Mouse (Mus musculus) kidney, postnatal 0 days (tissue): ENCODE results near the gene Rxfp1. TPM values are rescaled to one million over a fixed set of nuclear protein-coding genes. Genes with fewer than 3 reads are reported as not detected.
A peak's percentile ranks its signal among the peaks of the same experiment; 100 is the strongest.

Experiments
- ATAC-seq: fragments of 200-750 bp; cut with Nextera tagmentation; replicated peaks from 2 replicates; pipeline ENCODE4 v1.8.0; 2017; ENCODE audit warnings: low read depth, moderate number of reproducible peaks, moderate TSS enrichment, moderate library complexity; ENCODE audit not compliant: low FRiP score
- DNase-seq: peaks from one replicate; pipeline ENCODE4 v3.0.0-alpha.2; 2016; ENCODE audit warnings: low spot score
- H3K27ac ChIP-seq: fragments of 300-500 bp; sonication (generic); 2 replicates; pipeline ENCODE4 v1.5.1; 2014; ENCODE audit warnings: mild to moderate bottlenecking
- H3K27me3 ChIP-seq: fragments of 300-500 bp; sonication (generic); 2 replicates; pipeline ENCODE4 v1.6.1; 2014; ENCODE audit warnings: low read length, mixed read lengths; ENCODE audit not compliant: insufficient read depth
- H3K36me3 ChIP-seq: fragments of 300-500 bp; sonication (generic); 2 replicates; pipeline ENCODE4 v1.6.1; 2014; ENCODE audit warnings: low read length, mixed read lengths; ENCODE audit not compliant: insufficient read depth
- H3K4me1 ChIP-seq: fragments of 300-500 bp; sonication (generic); replicated peaks from 2 replicates; pipeline ENCODE4 v1.6.1; 2014; ENCODE audit warnings: antibody characterized with exemption, low read length, mixed read lengths; ENCODE audit not compliant: insufficient read depth
- H3K4me2 ChIP-seq: fragments of 300-500 bp; sonication (generic); 2 replicates; pipeline ENCODE4 v1.6.1; 2014; ENCODE audit warnings: mild to moderate bottlenecking, low read length, moderate library complexity, mixed read lengths
- H3K4me3 ChIP-seq: fragments of 300-500 bp; sonication (generic); replicated peaks from 2 replicates; pipeline ENCODE4 v1.5.1; 2014; ENCODE audit warnings: low read depth, low read length
- H3K9ac ChIP-seq: fragments of 300-500 bp; sonication (generic); 2 replicates; pipeline ENCODE4 v1.6.1; 2014; ENCODE audit warnings: low read depth, low read length
- H3K9me3 ChIP-seq: fragments of 300-500 bp; sonication (generic); replicated peaks from 2 replicates; pipeline ENCODE4 v1.6.1; 2016; ENCODE audit warnings: low read length, inconsistent platforms, mixed read lengths
- CTCF ChIP-seq: IDR thresholded peaks from 2 replicates; pipeline ENCODE4 v1.5.1; 2016; ENCODE audit warnings: antibody characterized with exemption, low read depth, mild to moderate bottlenecking, moderate library complexity
- WGBS: fragments of 180-500 bp; shearing (Covaris S2); extraction: QIAGEN DNeasy Blood & Tissue Kit; methylation state at CpG from one replicate; pipeline ENCODE4 v1.1.7; 2014; 5-methylcytosine and 5-hydroxymethylcytosine counted together
- polyA plus RNA-seq: library from polyadenylated mRNA; unstranded; fragments of >200 nt; fragmentation: Nextera tagmentation; extraction: Ambion mirVana; gene quantifications from 2 replicates; pipeline ENCODE4 v1.2.1, GENCODE M21; 2015

Gene Rxfp1
- polyA plus RNA-seq, result not detected in 2 replicates

DNA sequence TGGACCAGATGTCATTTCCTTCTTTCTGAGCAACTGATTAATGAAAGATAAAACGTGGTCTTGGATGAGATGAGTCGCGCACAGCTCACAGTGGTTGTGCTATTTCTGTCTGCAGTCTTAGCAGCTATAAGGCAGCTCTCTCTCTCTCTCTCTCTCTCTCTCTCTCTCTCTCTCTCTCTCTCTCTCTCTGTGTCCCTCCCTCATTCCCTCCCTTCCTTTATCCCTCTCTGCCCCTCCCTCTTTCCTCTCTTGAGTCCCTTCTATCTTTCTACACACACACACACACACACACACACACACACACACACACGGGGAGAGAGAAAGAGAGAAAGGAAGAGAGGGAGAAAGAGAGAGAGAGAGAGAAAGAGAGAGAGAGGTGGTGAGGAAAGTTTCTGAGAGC lies at the start of gene Rxfp1:
Rxfp1 (minus strand) TSS at position 101 of the 400 bp plus-strand sequence.
- WGBS, result 67% methylated on average over 4 of the region's 4 CpGs
- Histone ChIP-seq H3K27me3 (no peaks in the 10 kb centered on the region), H3K36me3 (no peaks in the 10 kb centered on the region), H3K4me1 (no peaks in the 10 kb centered on the region), H3K27ac (no peak within 1 kb of the TSS), H3K4me2 (no peak within 1 kb of the TSS), H3K9me3 (no peaks in the 10 kb centered on the region), H3K4me3 (no peak within 1 kb of the TSS), H3K9ac (no peak within 1 kb of the TSS)
- ATAC-seq (no peak), DNase-seq (no peak)
- no peak for TF ChIP-seq CTCF

DNA sequence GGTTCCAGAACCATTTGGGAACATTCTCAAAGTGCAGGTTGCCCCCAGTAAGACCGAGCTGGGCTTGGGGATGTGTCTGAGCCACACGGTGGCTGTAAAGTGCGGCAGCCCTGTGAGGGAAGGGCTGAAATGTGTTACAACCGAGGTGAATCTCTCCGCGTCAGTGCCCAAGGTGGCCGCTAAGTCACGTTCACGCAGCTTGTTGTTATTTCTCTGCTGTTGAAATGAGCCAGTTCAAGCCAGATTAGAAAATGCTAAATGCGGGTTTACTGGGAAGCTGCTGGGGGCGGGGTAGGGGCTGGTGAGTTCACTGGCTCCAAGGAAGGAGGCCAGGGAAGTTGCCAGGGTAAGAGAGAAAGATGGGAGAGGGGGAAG lies 46.7 kb upstream of the Rxfp1 start:
- DNase-seq, result peak; percentile 42
- no peak for TF ChIP-seq CTCF
- Histone ChIP-seq H3K4me2 (peak overlapping the region; percentile 40), H3K27me3 (no peaks in the 10 kb centered on the region), H3K9ac (no peak overlapping the region), H3K9me3 (no peaks in the 10 kb centered on the region), H3K36me3 (no peaks in the 10 kb centered on the region), H3K4me3 (no peak overlapping the region), H3K4me1 (no peaks in the 10 kb centered on the region), H3K27ac (no peak overlapping the region)
- peak; percentile 76 for ATAC-seq
- 8% methylated on average over 11 of the region's 11 CpGs for WGBS

DNA sequence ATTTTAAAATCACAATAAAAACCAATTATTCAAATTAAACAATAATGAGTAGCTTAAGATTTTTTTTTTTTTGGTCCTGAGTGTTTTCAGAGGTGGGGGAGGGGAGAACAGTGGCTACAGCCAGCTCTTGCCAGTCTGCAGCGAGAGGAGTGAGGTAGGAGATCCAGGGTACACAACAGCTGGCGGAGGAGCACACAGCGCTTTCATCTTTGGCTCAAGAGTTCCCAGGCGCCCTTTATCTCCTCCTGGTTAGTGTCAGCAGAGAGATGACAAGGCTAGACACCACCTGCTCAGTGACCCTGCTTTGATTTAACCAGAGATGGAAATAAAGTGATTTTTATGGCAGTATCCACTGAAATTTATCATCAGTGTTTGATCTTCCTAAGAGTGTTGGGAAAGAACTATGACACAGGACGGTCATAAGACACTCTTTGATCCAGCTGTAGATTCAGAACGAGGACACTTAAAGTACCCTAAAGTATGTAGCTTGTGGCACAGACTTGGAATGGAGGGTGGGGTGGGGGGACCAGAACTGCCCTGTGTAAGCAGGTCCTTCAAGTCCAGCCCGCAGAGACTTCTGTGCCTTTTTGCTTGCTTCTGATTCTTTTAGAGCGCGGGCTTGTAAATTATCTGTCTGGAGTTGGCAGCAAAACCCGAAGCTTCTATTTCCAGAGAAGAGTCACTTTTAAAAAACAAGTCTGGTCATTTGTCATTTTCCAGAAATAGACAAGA lies 46.1 kb upstream of the Rxfp1 start:
- WGBS, result 21% methylated on average over 10 of the region's 10 CpGs
- DNase-seq, result peak; percentile 47
- no peaks in the 10 kb centered on the region for H3K9me3 ChIP-seq

DNA sequence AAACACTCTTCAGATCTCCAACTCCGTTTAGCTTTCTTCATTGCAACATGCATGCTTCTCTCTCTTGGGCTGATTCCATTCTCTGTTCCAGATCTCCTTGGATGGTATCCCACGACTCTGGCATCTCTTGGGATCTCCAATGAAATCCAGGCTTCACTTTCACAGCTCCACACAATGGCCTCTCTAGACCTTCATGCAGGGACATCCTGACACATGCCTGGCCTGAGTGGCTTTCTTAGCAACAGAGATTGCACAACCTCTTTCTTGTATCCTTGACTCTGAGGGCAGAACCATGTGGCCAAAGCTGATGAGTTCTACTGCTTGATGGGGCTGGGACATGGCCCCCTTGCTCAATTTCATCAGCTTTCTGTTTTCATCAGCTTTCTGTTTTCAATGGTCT lies 35.0 kb upstream of the Rxfp1 start:
- no peak for TF ChIP-seq CTCF
- H3K27ac ChIP-seq, result no peak overlapping the region
- H3K9ac ChIP-seq, result no peak overlapping the region
- H3K4me2 ChIP-seq, result no peak overlapping the region
- no peaks in the 10 kb centered on the region for H3K9me3 ChIP-seq
- ATAC-seq (no peak), DNase-seq (no peak)
- H3K36me3 ChIP-seq, result no peaks in the 10 kb centered on the region
- no peak overlapping the region for H3K4me3 ChIP-seq
- H3K27me3 ChIP-seq, result no peaks in the 10 kb centered on the region
- H3K4me1 ChIP-seq, result no peaks in the 10 kb centered on the region
- 66% methylated on average over 2 of the region's 2 CpGs for WGBS

More for the DNA sequence above, 46.1 kb upstream of the Rxfp1 start:
- ATAC-seq, result peak; percentile 67; the same call in 1 of the 2 replicates
- H3K4me2 ChIP-seq, result peak overlapping the region; percentile 40
- H3K9ac ChIP-seq, result no peak overlapping the region
- no peak overlapping the region for H3K27ac ChIP-seq
- no peak overlapping the region for H3K4me3 ChIP-seq
- no peaks in the 10 kb centered on the region for H3K4me1 ChIP-seq
- H3K27me3 ChIP-seq, result no peaks in the 10 kb centered on the region
- TF ChIP-seq CTCF, result no peak
- no peaks in the 10 kb centered on the region for H3K36me3 ChIP-seq

DNA sequence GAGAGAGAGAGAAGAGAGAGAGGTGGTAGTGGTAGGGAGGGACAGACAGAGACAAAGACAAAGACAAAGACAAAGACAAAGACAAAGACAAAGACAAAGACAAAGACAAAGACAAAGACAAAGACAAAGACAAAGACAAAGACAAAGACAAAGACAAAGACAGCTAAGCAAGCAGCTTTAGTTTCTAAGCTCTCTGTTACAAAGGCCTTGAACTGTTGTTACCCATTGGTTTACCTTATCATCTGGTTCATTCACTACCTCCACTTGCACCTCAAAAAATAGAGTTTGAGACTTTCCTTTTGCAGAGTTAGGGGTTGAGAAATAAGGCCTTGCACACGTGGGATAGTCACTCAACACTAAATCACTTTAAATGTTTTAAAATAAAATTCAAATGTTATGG lies 16.1 kb upstream of the Rxfp1 start:
- Histone ChIP-seq H3K4me2 (no peak overlapping the region), H3K9ac (no peak overlapping the region), H3K27ac (no peak overlapping the region), H3K36me3 (no peaks in the 10 kb centered on the region), H3K9me3 (no peaks in the 10 kb centered on the region), H3K4me3 (no peak overlapping the region), H3K4me1 (no peaks in the 10 kb centered on the region), H3K27me3 (no peaks in the 10 kb centered on the region)
- no peak for TF ChIP-seq CTCF
- 64% methylated on average over 1 of the region's 1 CpGs for WGBS
- no peak for DNase-seq
- ATAC-seq, result no peak

DNA sequence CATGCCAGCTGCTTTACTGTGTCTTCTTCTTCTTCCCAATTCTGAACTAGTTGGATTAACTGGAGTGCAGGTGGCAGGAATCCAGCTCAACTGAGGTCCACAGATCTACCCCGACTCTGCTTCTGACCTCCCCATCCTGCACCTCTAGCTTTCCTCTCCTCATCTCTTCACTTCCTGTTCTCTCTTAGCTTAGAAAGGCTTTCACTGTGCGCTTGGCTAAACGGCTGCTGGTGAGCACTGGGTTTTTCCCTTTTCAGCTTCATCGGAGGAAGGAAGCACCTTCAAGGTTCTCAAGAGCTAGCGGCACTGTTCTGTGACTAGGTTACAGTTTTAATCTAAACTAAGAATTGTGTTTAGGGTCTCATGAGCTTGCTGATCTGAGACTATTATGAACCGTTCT lies 8.9 kb upstream of the Rxfp1 start:
- Histone ChIP-seq H3K27ac (no peak overlapping the region), H3K4me1 (no peaks in the 10 kb centered on the region), H3K27me3 (no peaks in the 10 kb centered on the region), H3K9ac (no peak overlapping the region), H3K9me3 (no peaks in the 10 kb centered on the region), H3K4me3 (no peak overlapping the region), H3K36me3 (no peaks in the 10 kb centered on the region), H3K4me2 (no peak overlapping the region)
- WGBS, result 82% methylated on average over 6 of the region's 6 CpGs
- no peak for TF ChIP-seq CTCF
- no peak for DNase-seq
- no peak for ATAC-seq

DNA sequence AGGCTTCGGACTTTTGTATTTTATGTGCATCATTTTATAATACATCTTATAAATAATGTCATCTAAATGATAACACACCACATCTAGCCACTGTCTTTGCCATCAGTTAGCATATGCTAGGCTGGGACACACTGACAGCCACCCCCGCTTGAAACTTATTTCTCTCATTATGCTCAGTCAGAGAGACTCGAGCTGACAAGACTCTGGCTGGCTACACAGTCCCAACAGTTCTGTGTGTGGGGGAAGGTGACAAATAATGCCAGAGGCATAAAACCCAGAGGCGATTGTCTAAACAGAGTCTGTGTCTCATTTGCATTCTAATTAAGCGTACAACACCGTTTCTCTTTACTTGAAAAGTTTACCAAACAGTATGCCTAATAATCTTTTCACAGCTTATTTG lies 7.4 kb upstream of the Rxfp1 start:
- Histone ChIP-seq H3K27ac (no peak overlapping the region), H3K4me1 (no peaks in the 10 kb centered on the region), H3K4me2 (no peak overlapping the region), H3K4me3 (no peak overlapping the region), H3K36me3 (no peaks in the 10 kb centered on the region), H3K9ac (no peak overlapping the region), H3K9me3 (no peaks in the 10 kb centered on the region), H3K27me3 (no peaks in the 10 kb centered on the region)
- WGBS, result 75% methylated on average over 6 of the region's 6 CpGs
- no peak for DNase-seq
- no peak for ATAC-seq
- no peak for TF ChIP-seq CTCF
